Mouse (Mus musculus) mature B cell (primary cell): Measurements from ENCODE around the gene Abca12.

Experiments
- in situ Hi-C: fragments of 300-500 bp; cut with MboI; formaldehyde crosslinking; loops from 2 replicates; pipeline ENCODE4 v1.14.3; 2019

The Abca12 gene

DNA sequence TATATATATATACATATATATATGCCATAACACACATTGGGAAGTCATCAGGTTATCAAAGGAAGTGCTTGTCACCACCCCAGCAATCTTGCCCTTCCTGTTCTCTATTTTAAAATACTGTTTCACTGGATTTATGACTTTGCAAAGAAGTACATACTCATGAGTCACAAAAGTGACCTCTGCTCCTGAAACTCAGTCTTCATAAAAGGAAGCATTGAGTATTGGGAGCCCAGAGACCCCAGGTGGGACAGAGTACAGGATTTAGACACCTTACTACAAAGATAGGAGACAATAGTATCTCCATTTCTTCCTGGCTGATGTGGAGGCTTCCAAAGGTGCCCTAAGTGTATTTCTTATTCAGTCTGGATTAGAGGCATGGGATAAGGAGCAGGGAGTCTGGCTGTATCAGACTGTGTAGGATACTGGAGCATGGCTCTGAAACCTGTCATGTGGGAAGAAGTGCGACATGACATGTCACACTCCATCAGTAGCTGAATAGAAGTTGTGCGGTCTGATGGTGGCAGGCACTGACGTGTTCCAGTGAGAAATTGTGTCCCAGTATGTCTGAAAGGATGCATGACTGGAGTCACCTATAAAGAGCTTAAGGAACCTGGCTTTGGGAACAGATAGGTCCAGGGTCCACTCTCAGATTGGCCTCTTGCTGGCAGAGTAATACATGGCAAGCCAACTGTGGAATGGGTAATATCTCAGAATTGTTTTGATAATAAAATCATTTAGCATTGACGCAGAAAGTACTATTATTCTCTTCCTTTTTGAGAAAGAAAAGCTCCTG, 76.0 kb downstream of the Abca12 start:
- in situ Hi-C loops: no loop called here

DNA sequence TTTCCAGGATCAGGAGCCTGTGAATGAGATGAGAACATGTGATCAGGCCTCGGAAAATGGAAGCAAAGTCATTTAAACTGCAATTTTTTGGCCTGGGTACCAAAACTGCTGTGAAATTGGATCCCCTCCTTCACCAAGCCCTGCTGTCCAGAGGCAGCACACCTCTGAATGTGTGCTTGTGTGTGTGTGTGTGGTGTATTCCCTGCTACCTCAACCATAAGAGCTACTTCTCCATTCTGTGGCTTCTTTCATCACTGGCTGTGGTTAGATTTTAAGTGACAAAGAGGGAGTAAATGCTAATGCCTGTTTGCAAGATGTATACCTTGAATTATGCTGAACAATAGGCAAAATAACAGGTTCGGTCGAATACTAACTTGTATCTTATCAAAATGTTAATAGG, 84.4 kb downstream of the Abca12 start:
- in situ Hi-C loops: no loop called here

DNA sequence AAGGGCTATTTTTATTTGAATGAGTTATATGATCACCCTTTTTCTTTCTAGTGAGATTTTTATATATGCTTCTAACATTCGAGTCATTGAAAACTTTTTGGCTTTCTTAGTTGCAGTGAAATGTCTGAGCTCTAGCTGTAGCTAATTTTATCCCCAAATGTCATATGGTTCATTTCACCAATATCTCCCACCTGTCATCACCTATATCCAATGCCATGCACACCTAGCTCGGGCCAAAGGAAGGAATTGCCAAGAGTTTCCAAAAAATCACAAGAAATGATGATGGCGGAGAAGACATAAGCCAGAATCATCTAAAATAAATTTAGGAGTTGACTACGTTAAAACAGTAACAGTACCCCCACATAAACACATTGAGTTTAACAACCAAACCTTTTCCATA, 102.5 kb downstream of the Abca12 start:
- in situ Hi-C loops: no loop called here

DNA sequence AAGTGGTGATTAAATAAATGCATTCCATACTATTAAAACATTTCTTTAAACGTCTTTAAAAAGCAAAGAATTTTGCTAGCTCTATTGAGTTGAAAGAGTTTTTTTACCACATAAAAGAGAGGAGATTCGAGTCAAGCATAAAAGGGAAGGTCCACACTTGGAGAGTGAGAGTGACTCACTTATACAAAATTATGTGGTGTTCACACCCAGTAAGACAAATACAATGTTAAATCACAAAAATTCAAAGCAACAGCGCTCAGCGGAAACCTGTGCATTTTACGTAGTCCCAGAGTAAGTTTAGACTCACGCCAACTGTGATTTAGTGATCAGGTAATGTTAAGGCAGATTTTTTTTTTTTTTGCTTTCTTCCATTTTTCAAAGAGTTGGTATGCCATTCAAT, 104.1 kb downstream of the Abca12 start:
- in situ Hi-C loops: no loop called here

DNA sequence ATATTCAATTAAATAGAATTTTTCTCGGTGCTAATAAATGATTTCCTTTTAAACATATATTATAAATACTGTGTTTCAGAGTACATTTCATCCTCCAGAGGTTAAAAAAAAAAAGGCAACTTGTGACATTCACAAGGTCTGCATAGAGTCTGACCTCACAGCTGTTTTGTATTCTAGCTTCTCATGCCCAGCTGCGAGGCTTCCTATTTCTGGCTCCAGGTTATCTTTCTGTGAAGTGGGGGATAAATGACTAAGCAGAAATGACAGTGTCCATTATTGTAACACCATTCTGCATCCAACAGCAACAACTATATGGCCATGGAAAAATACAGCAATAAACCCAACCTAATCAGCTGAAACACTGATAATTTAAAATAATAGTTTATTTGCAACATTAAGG, 107.3 kb downstream of the Abca12 start:
- in situ Hi-C loops: no loop called here

DNA sequence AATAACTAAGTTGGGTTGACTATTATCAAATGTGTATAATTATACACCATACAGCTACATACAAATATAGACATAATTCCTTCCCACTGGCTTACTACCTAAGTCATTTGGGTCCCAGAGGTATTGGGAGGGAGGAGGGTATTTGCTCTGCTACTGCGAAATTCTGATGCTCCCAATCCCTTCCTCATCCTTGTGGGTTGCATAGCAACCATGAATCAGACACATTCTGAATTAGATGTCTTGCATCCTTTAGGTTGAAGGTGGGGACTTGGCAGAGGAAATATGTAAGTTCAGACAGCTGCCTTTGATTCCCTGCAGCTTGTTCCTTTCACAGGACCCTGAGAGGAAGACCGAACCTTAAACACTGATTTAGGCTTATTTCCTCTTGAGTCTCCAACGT, 108.5 kb downstream of the Abca12 start:
- in situ Hi-C loops: no loop called here

DNA sequence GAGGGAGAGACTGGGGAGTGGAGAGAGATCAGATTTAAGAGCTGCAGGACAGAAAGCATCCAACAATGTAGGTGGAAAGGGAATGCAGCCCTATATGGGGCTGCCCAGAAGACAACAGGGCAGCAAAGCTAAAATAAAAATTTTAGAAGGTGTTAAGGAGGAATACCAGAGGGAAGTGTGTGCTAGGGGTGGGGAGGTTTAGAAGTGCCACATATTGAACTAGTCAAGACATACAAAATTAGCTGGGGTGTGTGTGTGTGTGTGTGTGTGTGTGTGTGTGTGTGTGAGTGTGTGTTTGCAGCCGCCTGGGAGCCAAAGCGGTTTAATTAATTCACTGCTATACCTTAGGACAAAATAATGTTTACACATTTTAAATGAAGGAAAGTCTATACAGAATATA, 110.1 kb downstream of the Abca12 start:
- in situ Hi-C loops: no loop called here

DNA sequence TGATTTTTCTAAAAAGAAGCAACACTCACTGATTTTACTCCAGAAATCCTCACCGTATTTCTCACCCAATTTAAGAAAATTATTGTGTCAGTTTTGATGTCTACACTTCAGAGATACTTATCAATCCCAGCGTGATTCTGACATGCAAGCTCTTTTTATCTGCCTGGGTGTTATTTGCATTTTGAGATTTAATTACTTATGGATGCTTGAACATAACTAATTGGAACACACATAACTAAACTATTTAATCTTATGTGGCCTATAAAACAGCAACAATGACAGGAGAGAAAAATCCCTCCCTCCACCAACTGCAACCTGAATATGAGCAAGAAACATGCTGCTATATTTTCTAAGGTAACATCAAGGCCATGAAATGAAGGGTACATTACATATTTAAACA, 117.7 kb downstream of the Abca12 start:
- in situ Hi-C loops: no loop called here

DNA sequence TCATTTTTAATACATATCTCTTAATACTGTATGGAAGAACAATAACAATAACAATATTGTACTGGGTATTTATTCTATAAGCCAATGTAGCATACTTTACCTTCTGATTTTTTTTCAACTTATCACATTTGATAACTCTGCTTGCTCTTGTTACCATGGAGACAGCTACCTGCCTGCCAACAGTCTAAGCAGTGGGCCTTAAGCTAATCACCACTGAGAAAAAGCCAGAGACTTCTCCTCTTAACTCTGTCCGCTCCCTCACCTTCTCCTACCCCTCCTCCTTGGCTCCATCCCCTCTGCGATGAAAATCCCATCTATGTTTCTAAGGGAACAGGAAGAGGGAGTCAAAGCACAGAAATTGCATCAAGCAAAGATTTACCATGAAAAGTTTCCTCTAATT, 118.1 kb downstream of the Abca12 start:
- in situ Hi-C loops: no loop called here

DNA sequence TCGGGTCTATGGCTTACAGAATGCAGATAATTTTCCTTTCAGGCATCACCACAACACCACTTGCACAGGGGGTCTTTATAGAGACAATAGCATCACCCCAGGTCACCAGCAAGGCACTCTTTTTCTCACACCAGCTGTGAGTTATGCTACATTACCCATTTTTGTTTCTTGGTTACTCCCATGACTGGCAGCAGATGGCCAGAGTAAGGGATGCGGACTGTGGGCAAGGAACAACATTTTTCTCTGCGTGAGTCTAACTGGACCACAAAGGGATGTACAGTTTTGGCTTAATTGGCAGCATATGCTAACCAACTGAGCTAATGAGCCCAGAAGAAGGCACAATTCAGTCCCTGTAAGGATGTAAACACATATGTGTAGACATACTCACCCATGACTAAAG, 122.8 kb downstream of the Abca12 start:
- in situ Hi-C loops: no loop called here

DNA sequence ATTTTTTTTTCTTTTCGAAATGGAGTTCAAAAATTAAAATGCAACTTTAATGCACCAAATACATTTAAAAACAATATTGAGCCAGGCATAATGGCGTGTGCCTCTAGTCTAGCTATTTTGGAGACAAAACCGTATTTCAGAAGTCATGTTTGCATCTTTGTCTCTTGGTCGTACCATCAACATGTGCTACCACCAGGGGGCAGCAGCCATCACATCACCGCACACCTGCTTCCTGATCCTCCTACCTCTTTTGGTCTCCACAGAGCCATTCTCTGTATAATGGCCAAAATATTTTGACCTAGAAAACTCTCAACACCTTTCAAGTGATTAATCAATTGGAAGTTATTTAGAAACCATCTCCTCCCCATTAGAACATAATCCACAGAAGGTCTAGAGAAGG, 125.2 kb downstream of the Abca12 start:
- in situ Hi-C loops: no loop called here

DNA sequence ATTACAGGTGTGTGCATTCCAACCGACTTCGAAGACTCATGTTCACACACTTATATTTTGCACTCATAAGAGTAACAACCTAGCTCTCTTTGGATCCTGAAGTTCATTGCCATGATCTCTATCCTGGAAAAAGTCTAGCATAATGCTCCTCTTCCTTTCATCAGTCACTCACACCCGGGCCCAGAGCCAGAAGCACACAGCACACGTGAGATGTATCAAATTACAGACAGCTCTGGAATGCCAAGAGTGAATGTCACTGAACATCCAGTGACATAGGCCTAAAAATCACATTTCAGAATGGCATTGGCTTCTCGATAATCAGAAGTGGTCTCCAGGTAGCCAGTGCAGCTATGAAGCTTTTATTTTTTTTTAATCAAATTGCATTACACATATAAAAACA, 137.8 kb downstream of the Abca12 start:
- in situ Hi-C loops: no loop called here

DNA sequence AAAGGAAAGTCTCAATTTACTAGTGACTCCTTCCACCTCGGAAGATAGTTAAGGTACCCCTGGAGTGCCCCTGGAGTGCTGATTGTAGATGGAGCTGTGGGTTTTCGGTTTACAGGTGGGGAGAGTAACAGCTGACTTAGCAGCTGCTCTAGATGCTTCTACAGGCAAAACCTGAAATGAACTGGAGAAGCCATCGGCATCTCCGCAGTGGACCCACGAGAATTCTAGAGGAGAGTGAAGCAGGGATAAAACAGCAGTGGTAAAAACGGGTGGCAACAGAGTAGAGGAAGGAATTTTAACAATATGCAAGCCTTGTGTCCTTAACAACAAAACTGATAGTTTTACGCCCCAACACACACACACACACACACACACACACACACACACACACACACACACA, 142.2 kb downstream of the Abca12 start:
- in situ Hi-C loops: no loop called here

DNA sequence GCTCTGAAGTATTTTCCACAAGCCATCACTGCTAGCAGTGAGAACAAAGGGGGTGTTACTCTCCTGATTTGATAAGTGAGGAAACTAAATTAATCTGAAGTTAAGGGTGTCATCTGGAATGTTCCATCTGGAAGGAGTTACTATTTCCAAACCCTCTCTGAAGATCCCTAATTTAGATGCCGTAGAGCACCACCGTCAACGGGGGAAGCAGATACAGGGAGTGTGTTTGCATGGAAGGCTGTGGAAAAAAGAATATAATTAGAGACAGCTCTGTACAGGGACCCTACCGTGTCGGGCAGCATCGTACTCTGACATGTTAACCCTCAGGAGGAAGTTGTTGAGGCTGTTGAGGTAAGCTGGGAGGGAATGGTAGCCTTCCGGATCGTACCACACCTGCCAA, 142.6 kb downstream of the Abca12 start:
- in situ Hi-C loops: no loop called here

DNA sequence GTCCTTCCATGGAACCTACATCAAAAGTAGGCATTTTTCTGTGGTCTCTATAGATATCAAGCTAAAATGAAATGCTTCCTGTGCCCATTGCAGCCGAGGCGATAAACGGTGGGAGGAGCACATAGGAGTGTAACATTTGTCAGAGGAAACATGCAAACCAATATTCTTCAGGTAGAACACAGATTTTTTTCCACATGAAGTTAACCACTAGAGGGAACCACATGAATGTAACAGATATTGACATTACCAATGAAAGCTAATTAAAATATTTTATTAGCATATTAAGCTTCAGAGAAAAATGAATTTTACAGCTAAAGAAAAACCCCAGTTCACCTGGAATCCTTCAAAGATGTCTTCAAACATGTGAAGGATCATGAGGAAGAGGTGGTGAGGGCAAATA, 144.6 kb downstream of the Abca12 start:
- in situ Hi-C loops: no loop called here

DNA sequence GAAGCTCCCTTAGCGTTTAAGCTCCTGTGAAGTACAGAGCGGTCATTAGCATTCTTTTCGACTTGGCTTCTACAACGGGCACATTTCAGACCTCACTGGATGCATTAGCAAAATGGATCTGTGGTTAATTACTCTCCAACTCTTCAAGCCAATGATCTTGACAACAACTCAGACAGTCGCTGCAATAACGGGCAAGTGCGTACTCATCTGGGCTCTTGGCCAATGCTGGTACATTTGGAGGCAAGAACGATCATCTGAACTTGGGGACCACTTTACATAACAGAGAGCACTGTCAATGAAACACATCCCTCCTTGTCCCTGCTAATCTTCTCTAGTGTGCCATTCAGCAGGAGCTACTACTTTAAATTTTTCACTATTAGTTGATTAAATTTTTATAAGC, 148.1 kb downstream of the Abca12 start:
- in situ Hi-C loops: no loop called here

DNA sequence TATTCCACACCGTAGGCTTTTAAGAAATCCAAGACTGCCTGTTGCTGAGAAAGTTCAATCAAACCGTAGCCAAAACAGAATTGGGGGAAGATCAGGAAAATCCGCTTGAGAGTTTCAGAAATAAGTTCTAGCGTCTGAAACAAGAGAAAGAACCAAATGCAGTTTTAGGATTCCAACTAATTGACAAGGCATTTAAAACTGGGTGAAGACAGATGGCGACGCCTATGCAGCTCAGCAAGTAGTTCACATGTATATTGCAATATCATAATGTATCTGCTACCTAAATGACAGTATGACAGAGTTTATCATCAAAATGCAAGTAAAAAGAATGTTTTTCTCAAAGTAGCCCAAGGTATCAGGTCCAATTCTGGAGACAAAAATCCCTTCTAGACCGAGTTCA, 151.2 kb downstream of the Abca12 start:
- in situ Hi-C loops: no loop called here

DNA sequence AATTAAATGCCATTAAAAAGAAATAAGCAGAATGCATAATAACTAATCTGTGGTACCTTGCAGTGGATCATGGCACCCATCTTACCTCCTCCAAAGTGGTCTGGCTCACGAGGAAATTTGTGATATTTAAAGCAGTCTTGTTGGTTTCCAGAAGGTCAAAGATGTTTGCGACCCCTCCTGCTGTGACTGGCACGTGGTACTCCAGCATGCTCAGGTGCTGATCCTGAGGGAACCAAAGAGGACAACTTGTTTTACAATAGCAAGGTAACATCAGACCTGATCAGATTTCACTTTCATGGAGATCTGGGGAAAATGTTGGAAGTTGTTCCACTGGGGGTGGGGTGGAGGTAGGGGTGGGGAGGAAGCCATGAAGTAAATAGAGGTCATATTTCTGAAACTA, 170.1 kb downstream of the Abca12 start:
- in situ Hi-C loops: no loop called here

DNA sequence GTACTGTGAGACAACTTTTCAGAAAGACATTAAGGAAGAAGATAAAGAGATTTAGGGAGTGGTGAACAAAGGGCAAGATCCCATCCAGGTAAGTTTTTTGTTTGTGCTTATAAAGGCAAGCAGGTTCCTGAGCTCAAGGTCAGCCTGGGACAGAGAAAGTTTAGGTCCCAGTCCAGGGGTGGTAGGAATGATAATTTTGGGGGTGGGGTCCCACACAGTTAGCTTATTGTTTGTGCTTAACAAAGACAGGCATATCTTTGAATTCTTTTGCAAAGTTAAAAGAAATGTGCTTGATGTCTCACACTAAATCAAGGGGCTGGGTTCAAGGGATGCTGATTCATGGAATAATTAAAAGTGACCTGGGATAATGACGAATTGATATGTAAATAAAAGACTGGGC, 173.3 kb downstream of the Abca12 start:
- in situ Hi-C loops: no loop called here

DNA sequence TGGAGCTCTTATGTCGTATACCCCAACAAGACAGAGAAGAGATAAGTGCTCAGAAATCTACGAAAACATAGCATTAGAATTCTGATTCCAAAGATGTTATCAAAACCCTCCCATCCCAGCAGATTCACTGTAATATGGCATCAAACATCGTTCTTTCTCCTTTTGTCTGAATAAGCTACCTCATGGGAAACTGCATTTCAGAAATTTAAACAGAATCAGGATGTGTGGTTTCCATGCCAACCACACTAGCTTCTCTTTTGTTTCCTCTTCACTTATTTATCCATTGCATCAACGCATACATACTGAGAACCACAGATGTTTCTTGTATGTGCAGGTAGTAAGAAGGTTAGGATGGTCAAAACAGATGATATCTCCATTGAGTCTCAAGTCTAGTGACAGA, 175.1 kb downstream of the Abca12 start:
- in situ Hi-C loops: no loop called here

DNA sequence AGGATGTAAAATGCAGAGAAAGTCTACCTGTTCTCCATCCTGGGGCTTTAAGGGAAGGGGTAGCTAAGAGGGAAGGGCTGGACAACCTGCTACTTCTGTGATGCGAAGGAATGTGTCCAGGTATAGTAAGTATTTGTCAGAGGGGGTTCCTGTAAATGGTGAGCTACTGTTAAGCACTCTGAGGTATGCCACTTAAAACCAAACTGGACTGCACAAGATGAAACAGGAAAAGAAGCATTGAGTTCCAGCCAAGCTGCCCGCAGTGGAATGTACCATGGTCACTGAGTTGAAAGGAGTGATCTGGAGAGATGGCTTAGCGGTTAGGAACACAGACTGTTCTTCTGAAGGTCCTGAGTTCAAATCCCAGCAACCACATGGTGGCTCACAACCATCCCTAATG, 179.4 kb downstream of the Abca12 start:
- in situ Hi-C loops: no loop called here

DNA sequence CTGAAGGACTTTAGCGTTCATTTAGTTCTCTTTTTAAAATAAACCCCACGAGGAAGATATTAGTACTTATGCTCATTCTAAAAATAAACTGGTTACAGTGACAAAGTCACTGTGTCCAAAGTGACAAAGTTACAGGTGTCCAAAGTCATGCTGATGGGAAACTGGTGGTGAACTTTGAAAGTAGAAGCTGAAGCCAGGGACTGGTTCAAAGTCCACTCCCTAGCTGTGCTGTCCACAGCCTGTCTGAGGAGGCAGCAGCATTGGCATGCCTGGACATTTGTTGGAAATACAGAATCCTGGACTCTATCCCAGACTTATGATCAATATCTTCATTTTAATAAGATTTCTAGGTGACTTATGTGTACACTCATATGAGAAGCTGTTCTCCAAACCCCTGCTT, 183.5 kb downstream of the Abca12 start:
- in situ Hi-C loops: no loop called here

DNA sequence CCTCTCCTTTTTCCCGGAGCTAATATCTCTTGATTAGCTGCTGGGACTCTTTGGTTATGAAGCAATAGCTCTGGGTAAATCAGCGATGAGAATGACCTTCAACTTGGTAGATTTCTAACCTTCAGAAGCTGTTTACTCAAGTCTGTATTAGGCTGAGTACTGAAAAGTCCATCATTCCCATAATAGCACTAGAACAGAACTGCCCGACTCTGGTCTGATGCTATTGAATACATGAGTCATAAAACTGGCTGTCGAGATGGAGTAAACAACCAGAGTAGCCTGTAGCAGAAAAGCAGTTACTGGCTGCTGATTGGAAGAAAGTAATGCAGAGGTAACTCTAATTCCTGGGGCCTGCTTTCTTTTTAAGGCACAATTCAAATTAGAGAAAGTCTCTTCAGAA, 211.1 kb downstream of the Abca12 start:
- in situ Hi-C loops: no loop called here

DNA sequence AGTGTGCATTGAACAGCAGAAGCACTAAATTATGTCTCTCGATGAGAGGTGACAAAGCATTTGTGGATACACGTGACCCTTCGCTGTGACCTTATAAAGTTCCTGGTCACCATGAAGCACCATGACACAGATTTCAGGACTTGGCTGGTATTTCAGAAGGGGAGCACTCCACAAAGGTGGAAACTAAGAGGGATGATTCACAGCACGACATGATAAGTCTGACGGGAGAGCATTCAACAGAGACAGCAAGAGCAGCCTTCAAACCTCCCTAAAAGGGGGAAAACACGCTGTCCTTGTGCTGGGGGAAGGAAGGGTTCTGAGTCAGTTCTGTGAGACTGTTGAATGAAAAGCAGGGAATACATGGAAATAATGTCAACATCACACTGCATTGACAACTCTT, 218.5 kb downstream of the Abca12 start:
- in situ Hi-C loops: no loop called here
